9 mouse cellular contexts compared by ENCODE assay signal in the genomic region with DNA sequence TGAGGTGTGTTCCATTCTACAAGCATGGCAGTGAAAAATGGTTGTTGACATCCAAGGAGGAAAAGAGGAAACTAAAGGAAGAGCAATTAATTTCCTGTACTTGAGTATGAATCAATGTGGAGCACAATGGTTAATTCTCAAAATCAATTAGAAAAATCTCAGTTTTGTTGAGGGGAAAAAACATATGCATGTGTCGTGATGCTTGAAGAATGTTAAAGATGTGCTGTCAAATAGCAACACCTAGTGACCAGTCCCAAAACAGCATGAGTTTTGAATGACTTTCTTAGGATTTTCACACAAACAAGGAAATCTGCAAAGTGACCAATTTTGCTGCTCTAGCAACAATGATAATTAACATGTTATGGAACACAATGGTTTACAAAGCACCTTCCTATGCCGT. TPM values are rescaled to one million over a fixed set of nuclear protein-coding genes. Genes with fewer than 3 reads are reported as not detected.
DNase-seq lines count a peak whose midpoint lies in the region; ATAC-seq and TF ChIP-seq lines count a peak whose summit lies in the region.
"Had no signal": no experiment of that assay in that cellular context is flagged by ENCODE, and none has a peak within 500 bp of the region (broad histone marks: within the 10 kb centered on the region; RNA-seq: fewer than 3 reads in every experiment).

No protein-coding gene starts in this region.

- H3K9me3 ChIP-seq in heart, embryonic 12.5 days (replicated peaks) = no peaks in the 10 kb centered on the region
- H3K9me3 ChIP-seq: neural tube, embryonic 13.5 days had no signal

- H3K27me3 ChIP-seq in heart, embryonic 12.5 days (replicated peaks) = no peaks in the 10 kb centered on the region
- no peaks in the 10 kb centered on the region for H3K27me3 ChIP-seq in testis, adult 2 months (ENCODE audit: control insufficient read depth, insufficient read depth, low read length)
- H3K27me3 ChIP-seq: neural tube, embryonic 13.5 days had no signal

- peak; percentile 30; the same call in 1 of the 2 replicates for TF ChIP-seq CTCF in testis, adult 2 months (IDR thresholded peaks at IDR 0.05; ENCODE audit: control insufficient read depth, insufficient read depth, insufficient replicate concordance, low read depth, low read length)

- no peaks in the 10 kb centered on the region for H3K36me3 ChIP-seq in heart, embryonic 12.5 days
- no peaks in the 10 kb centered on the region for H3K36me3 ChIP-seq in testis, adult 2 months (ENCODE audit: control insufficient read depth, insufficient read depth, low read length)
- H3K36me3 ChIP-seq: neural tube, embryonic 13.5 days had no signal

- WGBS in heart, embryonic 12.5 days = 20% methylated on average over 2 of the region's 2 CpGs

- H3K4me2 ChIP-seq in heart, embryonic 12.5 days = no peak overlapping the region
- H3K4me2 ChIP-seq: neural tube, embryonic 13.5 days had no signal

- TF ChIP-seq POLR2A in testis, adult 2 months (IDR thresholded peaks at IDR 0.05; ENCODE audit: control insufficient read depth, low read depth, low read length) = no peak

- DNase-seq in heart, postnatal 10 days = peak; percentile 50 to 63
- no peak for DNase-seq in testis, postnatal 10 days (ENCODE audit: low spot score)
- DNase-seq in embryo, embryonic 10 days (ENCODE audit: low spot score) = peak; percentile 65
- DNase-seq in naive thymus-derived CD4-positive, alpha-beta T cell, adult 2 months (ENCODE audit: low read depth) = peak; percentile 77
- DNase-seq in right cerebral cortex, postnatal 36 days (ENCODE audit: low spot score in 2 of 2) = no peak
- DNase-seq in urinary bladder, adult 2 months (ENCODE audit: low spot score) = no peak

- no peak overlapping the region for H3K4me3 ChIP-seq in heart, embryonic 12.5 days
- H3K4me3 ChIP-seq in testis, adult 2 months (ENCODE audit: control insufficient read depth, low read depth, low read length) = no peak overlapping the region
- H3K4me3 ChIP-seq: neural tube, embryonic 13.5 days had no signal

- H3K27ac ChIP-seq in heart, embryonic 12.5 days (ENCODE audit: poor library complexity, severe bottlenecking) = no peak overlapping the region
- H3K27ac ChIP-seq in testis, adult 2 months (ENCODE audit: control insufficient read depth, insufficient read depth, low read depth, low read length) = no peak overlapping the region
- H3K27ac ChIP-seq: neural tube, embryonic 13.5 days had no signal

- ATAC-seq in heart, embryonic 12.5 days (ENCODE audit: insufficient number of reproducible peaks, low FRiP score) = no peak

- intact Hi-C loops in heart, postnatal 10 days (cut with DNase I) = loop anchor here (5.0 kb wide), 1 partner anchor 676 kb away; no protein-coding TSS in a partner anchor

- H3K4me1 ChIP-seq in heart, embryonic 12.5 days (replicated peaks) = no peaks in the 10 kb centered on the region
- no peaks in the 10 kb centered on the region; the same call in 1 of the 2 replicates for H3K4me1 ChIP-seq in testis, adult 2 months (ENCODE audit: control insufficient read depth, insufficient read depth, low read length)
- H3K4me1 ChIP-seq: neural tube, embryonic 13.5 days had no signal

- no peak overlapping the region for H3K9ac ChIP-seq in heart, embryonic 12.5 days
- H3K9ac ChIP-seq: neural tube, embryonic 13.5 days had no signal

RNA-seq across cellular contexts. Expression of a gene that starts 16.6 kb away (rescaled TPM):
- total RNA-seq in heart, postnatal 10 days (2021) = 10 to 100 TPM; 10.0 to 14.1 TPM
- polyA plus RNA-seq in heart, embryonic 12.5 days (2016; fragmentation: Nextera tagmentation; extraction: Ambion mirVana) = 10.9 and 12.4 TPM in 2 replicates
- polyA plus RNA-seq in testis, adult 2 months (2012; rRNA removed) = 4.1 and 5.8 TPM in 2 replicates
- 5.2 and 7.8 TPM in 2 replicates for polyA plus RNA-seq in urinary bladder, adult 2 months (2012; rRNA removed)

RNA-seq across cellular contexts. Expression of a gene that starts 58.5 kb away (rescaled TPM):
- total RNA-seq in heart, postnatal 10 days (2021) = 10 to 100 TPM; 37.3 TPM
- 31.4 and 40.8 TPM in 2 replicates for polyA plus RNA-seq in heart, embryonic 12.5 days (2016; fragmentation: Nextera tagmentation; extraction: Ambion mirVana)
- polyA plus RNA-seq in testis, adult 2 months (2012; rRNA removed) = 16.0 and 18.9 TPM in 2 replicates
- polyA plus RNA-seq in urinary bladder, adult 2 months (2012; rRNA removed) = 67.5 and 70.7 TPM in 2 replicates

RNA-seq across cellular contexts. Expression of a gene that starts 59.2 kb away (rescaled TPM):
- total RNA-seq in heart, postnatal 10 days (2021) = 10 to 100 TPM; 45.3 to 50.0 TPM
- polyA plus RNA-seq in heart, embryonic 12.5 days (2016; fragmentation: Nextera tagmentation; extraction: Ambion mirVana) = 45.6 and 47.6 TPM in 2 replicates
- 7.6 and 8.5 TPM in 2 replicates for polyA plus RNA-seq in testis, adult 2 months (2012; rRNA removed)
- polyA plus RNA-seq in urinary bladder, adult 2 months (2012; rRNA removed) = 36.6 and 40.9 TPM in 2 replicates

Comparison
In these comparisons a context has a peak if more than half of its experiments do, and no peak if none do; other contexts are left out.
1. DNase-seq: peak in heart, postnatal 10 days (2 of 2), embryo, embryonic 10 days (single experiment) and naive thymus-derived CD4-positive, alpha-beta T cell, adult 2 months (single experiment); none in testis, postnatal 10 days (single experiment), right cerebral cortex, postnatal 36 days (0 of 2) and urinary bladder, adult 2 months (single experiment).